Mouse (Mus musculus): ENCODE results near the gene Usp54.
A peak's percentile ranks its signal among the peaks of the same experiment; 100 is the strongest.

DNA sequence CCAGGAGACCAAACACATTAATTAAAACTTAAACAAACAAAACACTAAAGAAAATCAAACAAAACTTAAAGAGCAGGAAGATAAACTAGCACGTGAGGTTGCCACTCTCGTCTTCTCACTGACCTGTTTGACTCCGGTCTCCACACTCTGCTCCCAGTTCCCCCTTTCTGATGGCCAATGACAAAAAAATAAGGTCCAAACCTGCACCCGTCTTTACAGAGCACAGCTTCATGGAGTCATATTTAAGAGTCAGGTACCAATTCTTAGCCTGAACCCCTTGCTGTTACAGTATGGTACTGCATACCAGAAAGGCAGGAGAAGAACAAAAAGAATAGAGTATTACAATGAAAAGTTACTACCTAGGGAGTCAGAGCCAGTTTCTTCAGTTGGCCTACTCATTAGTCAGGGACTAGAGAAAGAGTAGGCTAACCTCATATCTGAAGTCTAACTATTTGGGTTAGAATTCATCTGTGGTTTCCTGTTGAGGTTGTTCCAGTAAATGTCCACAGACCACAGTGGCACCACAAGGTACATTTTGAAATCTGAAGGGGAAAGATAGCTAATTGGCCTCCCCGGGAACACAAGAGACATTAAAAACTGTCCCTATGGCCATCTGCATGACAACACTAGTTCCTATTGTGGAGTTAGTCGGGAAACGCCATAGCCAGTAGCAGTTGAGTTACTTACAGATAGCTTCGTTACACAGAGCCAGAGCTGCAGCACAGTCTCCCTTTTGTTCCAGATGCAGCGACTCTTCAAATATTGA lies 75.4 kb downstream of the Usp54 start:
- TF ChIP-seq CTCF (IDR thresholded peaks at IDR 0.05; ENCODE audit: low read depth) (no peak), EP300 (IDR thresholded peaks at IDR 0.05; ENCODE audit: low read depth) (0 out of 2 replicates have a peak, but pooled peaks have one; percentile 35)
